Mouse (Mus musculus): ENCODE data around the gene Dcaf5.
"Not testable (repeated sequence)": the region's sequence is repeated elsewhere in the genome, so short reads cannot be mapped to it uniquely, and the experiment has no call there.

- TF ChIP-seq POLR2A (IDR thresholded peaks at IDR 0.05; ENCODE audit: borderline replicate concordance, control insufficient read depth, low read depth, low read length); CTCF (IDR thresholded peaks at IDR 0.05; ENCODE audit: control insufficient read depth, insufficient read depth, low read length): not testable (repeated sequence)
Observed at GRCm38 (mm10) chr12:80462292-80462896, 26.0 kb upstream of the Dcaf5 start.

All from bone marrow, adult 2 months (tissue).